Mouse (Mus musculus) gastrocnemius, postnatal 4 days (tissue): ENCODE results near the gene Itgb5. TPM values are rescaled to one million over a fixed set of nuclear protein-coding genes. Genes with fewer than 3 reads are reported as not detected.
A peak's percentile ranks its signal among the peaks of the same experiment; 100 is the strongest.

Experiments
- DNase-seq, 2 experiments: peaks; one replicate each; pipeline ENCODE4 v3.0.0; 2021 to 2022; ENCODE audit warnings: low spot score in 2 of 2, mixed read lengths in 2 of 2
- total RNA-seq, 2 experiments: library from RNA; stranded (reverse); gene quantifications; 2 replicates each; pipeline ENCODE4 v1.2.3; 2021

The Itgb5 gene
- total RNA-seq, 2 experiments from 2014 or later: 50.2 to 56.0 TPM

GRCm38 (mm10) chr16:33830512-33831105 is 1.1 kb downstream of the Itgb5 start:
- peak in 1 of 2 experiments; percentile 25 for DNase-seq

- DNase-seq: no peak
Observed at GRCm38 (mm10) chr16:33832057-33832456, 2.6 kb downstream of the Itgb5 start.

- DNase-seq: no peak
Observed at GRCm38 (mm10) chr16:33832728-33833428, 3.4 kb downstream of the Itgb5 start.

GRCm38 (mm10) chr16:33833429-33833753 is 3.9 kb downstream of the Itgb5 start:
- no peak for DNase-seq

- DNase-seq: peak in 1 of 2 experiments; percentile 39
Observed at GRCm38 (mm10) chr16:33833781-33834482, 4.5 kb downstream of the Itgb5 start.

- DNase-seq: no peak
Observed at GRCm38 (mm10) chr16:33836676-33837075, 7.2 kb downstream of the Itgb5 start.

GRCm38 (mm10) chr16:33837191-33837590 is 7.7 kb downstream of the Itgb5 start:
- DNase-seq: no peak

GRCm38 (mm10) chr16:33840616-33841015 is 11.2 kb downstream of the Itgb5 start:
- no peak for DNase-seq

- DNase-seq: no peak
Observed at GRCm38 (mm10) chr16:33842081-33842880, 12.8 kb downstream of the Itgb5 start.

- no peak for DNase-seq
Observed at GRCm38 (mm10) chr16:33844150-33844611, 14.7 kb downstream of the Itgb5 start.

GRCm38 (mm10) chr16:33844866-33845265 is 15.4 kb downstream of the Itgb5 start:
- no peak for DNase-seq

- DNase-seq: no peak
Observed at GRCm38 (mm10) chr16:33853271-33853670, 23.8 kb downstream of the Itgb5 start.

GRCm38 (mm10) chr16:33858766-33859165 is 29.3 kb downstream of the Itgb5 start:
- DNase-seq: no peak

GRCm38 (mm10) chr16:33859380-33859779 is 29.9 kb downstream of the Itgb5 start:
- no peak for DNase-seq

GRCm38 (mm10) chr16:33859988-33860700 is 30.7 kb downstream of the Itgb5 start:
- peak; percentile 57 to 78 for DNase-seq

GRCm38 (mm10) chr16:33862406-33862805 is 32.9 kb downstream of the Itgb5 start:
- DNase-seq: no peak

- no peak for DNase-seq
Observed at GRCm38 (mm10) chr16:33863208-33863751, 33.8 kb downstream of the Itgb5 start.

- DNase-seq: no peak
Observed at GRCm38 (mm10) chr16:33870224-33870785, 40.8 kb downstream of the Itgb5 start.

- no peak for DNase-seq
Observed at GRCm38 (mm10) chr16:33870988-33871758, 41.7 kb downstream of the Itgb5 start.
